Mouse (Mus musculus) adrenal gland, adult 18-20 months (tissue): Measurements from ENCODE around the gene Tmem202. TPM values are rescaled to one million over a fixed set of nuclear protein-coding genes. Genes with fewer than 3 reads are reported as not detected.

Experiments used
- DNase-seq, 2 experiments: peaks; one replicate each; pipeline ENCODE4 v3.0.0; 2021 to 2022; ENCODE audit warnings: low spot score in 2 of 2
- total RNA-seq, 2 experiments: library from RNA; stranded (reverse); gene quantifications; 1 replicate in 1 of 2; 2 replicates in 1 of 2; pipeline ENCODE4 v1.2.3; 2021

Tmem202 gene
- total RNA-seq, 2 experiments from 2014 or later = 2.9 to 3.1 TPM

GRCm38 (mm10) chr9:59533889-59534288 is 5.8 kb downstream of the Tmem202 start:
- DNase-seq = no peak

GRCm38 (mm10) chr9:59533422-59533821 is 6.2 kb downstream of the Tmem202 start:
- no peak for DNase-seq

GRCm38 (mm10) chr9:59531645-59532044 is 8.0 kb downstream of the Tmem202 start:
- no peak for DNase-seq

- no peak for DNase-seq
Observed at GRCm38 (mm10) chr9:59528274-59528673, 11.4 kb downstream of the Tmem202 start.

GRCm38 (mm10) chr9:59527580-59527979 is 12.1 kb downstream of the Tmem202 start:
- DNase-seq = no peak

GRCm38 (mm10) chr9:59526727-59527126 is 12.9 kb downstream of the Tmem202 start:
- DNase-seq = no peak

GRCm38 (mm10) chr9:59522906-59523305 is 16.7 kb downstream of the Tmem202 start:
- no peak for DNase-seq

GRCm38 (mm10) chr9:59519396-59519795 is 20.3 kb downstream of the Tmem202 start:
- no peak for DNase-seq

- DNase-seq = peak; percentile 70 to 76
Observed at GRCm38 (mm10) chr9:59518976-59519375, 20.7 kb downstream of the Tmem202 start.

- DNase-seq = no peak
Observed at GRCm38 (mm10) chr9:59517127-59517526, 22.5 kb downstream of the Tmem202 start.

GRCm38 (mm10) chr9:59515069-59515468 is 24.6 kb downstream of the Tmem202 start:
- DNase-seq = no peak

- no peak for DNase-seq
Observed at GRCm38 (mm10) chr9:59512381-59512780, 27.3 kb downstream of the Tmem202 start.

GRCm38 (mm10) chr9:59508146-59508545 is 31.5 kb downstream of the Tmem202 start:
- no peak for DNase-seq

GRCm38 (mm10) chr9:59487331-59487730 is 52.3 kb downstream of the Tmem202 start:
- no peak for DNase-seq

- DNase-seq = peak; percentile 99 to 100
Observed at GRCm38 (mm10) chr9:59486549-59487065, 53.0 kb downstream of the Tmem202 start, which contains the start of gene Arih1. Arih1 (minus strand) TSS chr9:59486618.

- no peak for DNase-seq
Observed at GRCm38 (mm10) chr9:59486076-59486518, 53.5 kb downstream of the Tmem202 start.

- peak; percentile 72 to 73 for DNase-seq
Observed at GRCm38 (mm10) chr9:59485511-59486075, 54.1 kb downstream of the Tmem202 start.

- no peak for DNase-seq
Observed at GRCm38 (mm10) chr9:59484760-59485159, 54.9 kb downstream of the Tmem202 start.

GRCm38 (mm10) chr9:59482419-59482818 is 57.2 kb downstream of the Tmem202 start:
- peak; percentile 43 to 46 for DNase-seq

- DNase-seq = no peak
Observed at GRCm38 (mm10) chr9:59476617-59477016, 63.0 kb downstream of the Tmem202 start.

GRCm38 (mm10) chr9:59474838-59475237 is 64.8 kb downstream of the Tmem202 start:
- no peak for DNase-seq

GRCm38 (mm10) chr9:59473171-59473570 is 66.5 kb downstream of the Tmem202 start:
- DNase-seq = no peak

- DNase-seq = no peak
Observed at GRCm38 (mm10) chr9:59469446-59469845, 70.2 kb downstream of the Tmem202 start.
